Mouse (Mus musculus): ENCODE results near the gene Fstl4. TPM values are rescaled to one million over a fixed set of nuclear protein-coding genes. Genes with fewer than 3 reads are reported as not detected.

The Fstl4 gene
- total and polyA plus RNA-seq, 3 experiments = not detected

DNA sequence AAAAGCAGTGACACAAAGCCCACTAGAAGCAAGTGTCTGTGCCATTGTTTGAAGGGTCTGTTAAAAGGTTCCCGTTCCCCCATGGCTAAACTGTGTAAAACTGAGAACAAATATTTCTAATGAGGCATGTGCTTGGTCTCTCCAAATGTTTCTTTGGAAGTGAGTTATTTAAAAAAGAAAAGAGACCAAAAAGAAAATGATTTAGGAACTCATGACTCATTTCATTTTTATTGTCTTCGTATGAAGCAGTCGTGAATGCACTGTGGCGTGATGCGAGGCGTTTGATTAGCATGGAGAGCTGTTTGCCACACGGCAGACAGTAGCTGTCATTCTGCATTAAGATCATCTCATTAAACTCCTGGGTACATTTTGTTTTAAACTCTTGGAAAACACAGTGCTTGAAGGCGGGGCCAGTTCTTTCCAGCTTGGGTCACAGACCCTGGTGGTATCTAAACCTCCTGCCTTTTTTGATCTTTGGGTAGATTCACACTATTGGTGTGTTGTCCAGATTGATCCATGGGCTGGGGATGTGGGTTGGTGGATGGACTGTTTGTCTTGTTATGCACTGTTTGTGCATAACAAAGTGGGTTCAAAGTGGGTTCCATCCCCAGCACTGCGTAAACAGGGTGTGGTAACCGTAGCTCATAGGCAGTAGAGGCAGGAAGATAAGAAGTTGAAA is 376.4 kb downstream of the Fstl4 start:
- Histone ChIP-seq H3K36me3 (ENCODE audit: control insufficient read depth in 1 of 2, insufficient read depth in 2 of 2, low read length in 2 of 2) (no peaks in the 10 kb centered on the region), H3K79me2 (ENCODE audit: control insufficient read depth, insufficient read depth, low read length, poor library complexity) (no peaks in the 10 kb centered on the region), H3K9ac (ENCODE audit: control insufficient read depth, low read depth, low read length, poor library complexity, severe bottlenecking) (no peak overlapping the region), H3K4me3 (ENCODE audit: control insufficient read depth in 1 of 2, insufficient read depth in 1 of 2, low read depth in 2 of 2, low read length in 2 of 2) (no peak overlapping the region), H3K4me1 (ENCODE audit: control insufficient read depth in 1 of 2, insufficient read depth in 2 of 2, low read length in 2 of 2) (no peaks in the 10 kb centered on the region), H3K27ac (ENCODE audit: control insufficient read depth, low read depth, low read length) (no peak overlapping the region), H3K27me3 (ENCODE audit: control insufficient read depth in 1 of 2, insufficient read depth in 2 of 2, low read length in 2 of 2) (no peaks in the 10 kb centered on the region), H3K9me3 (replicated peaks; ENCODE audit: insufficient read depth, low read length) (no peaks in the 10 kb centered on the region)
- no peak for DNase-seq (ENCODE audit: low read depth, low spot score)
- TF ChIP-seq RAD21 (IDR thresholded peaks at IDR 0.05; ENCODE audit: low read depth, low read length) = no peak

DNA sequence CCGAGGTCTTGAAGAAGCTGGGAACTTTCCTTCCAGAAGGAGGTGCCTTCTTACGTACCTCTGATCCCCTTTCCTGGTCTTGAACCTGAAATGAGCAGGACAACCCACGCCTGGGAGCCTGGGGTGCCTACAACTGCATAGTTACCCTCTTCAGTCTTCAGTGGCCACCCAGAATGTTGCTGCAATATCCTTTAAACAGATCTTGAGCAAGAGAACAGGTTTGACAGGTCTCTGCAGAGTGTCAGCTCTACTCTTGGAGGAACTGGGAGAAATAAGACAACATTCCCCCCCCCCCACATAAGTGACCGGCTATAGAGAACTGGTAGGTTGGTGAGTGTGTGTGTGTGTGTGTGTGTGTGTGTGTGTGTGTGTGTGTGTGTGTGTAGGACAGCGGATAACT is 379.1 kb downstream of the Fstl4 start:
- Histone ChIP-seq H3K4me3 (ENCODE audit: control insufficient read depth in 1 of 2, insufficient read depth in 1 of 2, low read depth in 2 of 2, low read length in 2 of 2) (no peak overlapping the region), H3K9ac (ENCODE audit: control insufficient read depth, low read depth, low read length, poor library complexity, severe bottlenecking) (no peak overlapping the region), H3K79me2 (ENCODE audit: control insufficient read depth, insufficient read depth, low read length, poor library complexity) (no peaks in the 10 kb centered on the region), H3K27me3 (ENCODE audit: control insufficient read depth in 1 of 2, insufficient read depth in 2 of 2, low read length in 2 of 2) (no peaks in the 10 kb centered on the region), H3K4me1 (ENCODE audit: control insufficient read depth in 1 of 2, insufficient read depth in 2 of 2, low read length in 2 of 2) (no peaks in the 10 kb centered on the region), H3K27ac (ENCODE audit: control insufficient read depth, low read depth, low read length) (no peak overlapping the region), H3K9me3 (replicated peaks; ENCODE audit: insufficient read depth, low read length) (no peaks in the 10 kb centered on the region), H3K36me3 (ENCODE audit: control insufficient read depth in 1 of 2, insufficient read depth in 2 of 2, low read length in 2 of 2) (no peaks in the 10 kb centered on the region)
- no peak for DNase-seq (ENCODE audit: low read depth, low spot score)
- no peak for TF ChIP-seq MAX (IDR thresholded peaks at IDR 0.05; ENCODE audit: low read length)
- no peak for TF ChIP-seq MYC (IDR thresholded peaks at IDR 0.05; ENCODE audit: low read depth, low read length)
- TF ChIP-seq ZNF384 (IDR thresholded peaks at IDR 0.05; ENCODE audit: low read depth, low read length) = no peak
- no peak for TF ChIP-seq USF2 (IDR thresholded peaks at IDR 0.05; ENCODE audit: borderline replicate concordance in 1 of 2, insufficient read depth in 1 of 2, low read depth in 1 of 2, low read length in 2 of 2)
- TF ChIP-seq E2F4 (IDR thresholded peaks at IDR 0.05; ENCODE audit: borderline replicate concordance, low read depth, low read length) = no peak

DNA sequence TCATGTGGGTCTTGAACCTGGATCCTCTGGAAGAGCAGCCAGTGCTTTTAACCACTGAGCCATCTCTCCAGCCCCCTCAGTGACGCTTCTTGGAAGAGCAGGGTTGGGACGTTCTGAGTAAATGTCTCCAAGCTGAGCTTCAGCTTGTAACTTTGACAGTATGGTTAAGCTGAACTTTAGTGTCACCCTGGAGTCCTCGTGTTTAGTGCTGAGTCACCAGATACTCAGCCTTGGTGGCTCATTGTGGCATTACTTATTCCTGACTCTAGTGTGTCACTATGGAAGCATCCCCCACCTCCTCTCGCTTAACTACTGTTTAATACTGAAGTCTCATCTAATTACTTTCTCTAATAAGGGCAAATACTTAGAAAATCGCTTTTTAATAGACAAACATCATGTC is 380.1 kb downstream of the Fstl4 start:
- no peak for DNase-seq (ENCODE audit: low read depth, low spot score)
- no peak for TF ChIP-seq CTCF (IDR thresholded peaks at IDR 0.05 in 2 of 3, conservative IDR thresholded peaks at IDR 0.05 in 1 of 3; ENCODE audit: control insufficient read depth in 1 of 3, insufficient read depth in 1 of 3, low read depth in 2 of 3, low read length in 3 of 3, poor library complexity in 1 of 3, severe bottlenecking in 1 of 3)
- no peak for TF ChIP-seq MYC (IDR thresholded peaks at IDR 0.05; ENCODE audit: low read depth, low read length)
- TF ChIP-seq MXI1 (IDR thresholded peaks at IDR 0.05; ENCODE audit: low read depth, low read length) = no peak
- no peak for TF ChIP-seq TCF12 (IDR thresholded peaks at IDR 0.05; ENCODE audit: low read depth, low read length)
- TF ChIP-seq POLR2AphosphoS2 (IDR thresholded peaks at IDR 0.05; ENCODE audit: low read length) = no peak
- no peak for TF ChIP-seq USF1 (IDR thresholded peaks at IDR 0.05; ENCODE audit: low read depth, low read length)
- TF ChIP-seq GATA1 (IDR thresholded peaks at IDR 0.05; ENCODE audit: low read depth, low read length) = no peak
- TF ChIP-seq MAFK (IDR thresholded peaks at IDR 0.05; ENCODE audit: borderline replicate concordance, low read depth, low read length) = no peak
- TF ChIP-seq RAD21 (IDR thresholded peaks at IDR 0.05; ENCODE audit: low read depth, low read length) = no peak
- no peak for TF ChIP-seq TBP (IDR thresholded peaks at IDR 0.05; ENCODE audit: low read depth, low read length)
- TF ChIP-seq ZMIZ1 (IDR thresholded peaks at IDR 0.05; ENCODE audit: low read depth, low read length) = no peak
- TF ChIP-seq NELFE (IDR thresholded peaks at IDR 0.05; ENCODE audit: low read depth, low read length) = no peak
- TF ChIP-seq TAL1 (IDR thresholded peaks at IDR 0.05; ENCODE audit: low read length) = no peak
- TF ChIP-seq MAZ (IDR thresholded peaks at IDR 0.05; ENCODE audit: low read depth, low read length) = no peak
- TF ChIP-seq ELF1 (IDR thresholded peaks at IDR 0.05; ENCODE audit: low read depth, low read length) = no peak
- no peak for TF ChIP-seq CHD2 (IDR thresholded peaks at IDR 0.05; ENCODE audit: low read length)
- no peak for TF ChIP-seq KAT2A (conservative IDR thresholded peaks at IDR 0.05; ENCODE audit: low read depth, low read length)
- H3K9ac ChIP-seq (ENCODE audit: control insufficient read depth, low read depth, low read length, poor library complexity, severe bottlenecking) = no peak overlapping the region
- no peaks in the 10 kb centered on the region for H3K79me2 ChIP-seq (ENCODE audit: control insufficient read depth, insufficient read depth, low read length, poor library complexity)
- H3K27me3 ChIP-seq (ENCODE audit: control insufficient read depth in 1 of 2, insufficient read depth in 2 of 2, low read length in 2 of 2) = no peaks in the 10 kb centered on the region
- no peaks in the 10 kb centered on the region for H3K9me3 ChIP-seq (replicated peaks; ENCODE audit: insufficient read depth, low read length)
- no peak overlapping the region for H3K4me3 ChIP-seq (ENCODE audit: control insufficient read depth in 1 of 2, insufficient read depth in 1 of 2, low read depth in 2 of 2, low read length in 2 of 2)
- H3K4me1 ChIP-seq (ENCODE audit: control insufficient read depth in 1 of 2, insufficient read depth in 2 of 2, low read length in 2 of 2) = no peaks in the 10 kb centered on the region
- no peak overlapping the region for H3K27ac ChIP-seq (ENCODE audit: control insufficient read depth, low read depth, low read length)
- no peaks in the 10 kb centered on the region for H3K36me3 ChIP-seq (ENCODE audit: control insufficient read depth in 1 of 2, insufficient read depth in 2 of 2, low read length in 2 of 2)

Measured in MEL (cell line).